Mouse (Mus musculus): ENCODE data around the gene Insl6. TPM values are rescaled to one million over a fixed set of nuclear protein-coding genes. Genes with fewer than 3 reads are reported as not detected.

Insl6 gene
- polyA plus RNA-seq, 1 experiment from 2014 or later: 5.0 TPM

DNA sequence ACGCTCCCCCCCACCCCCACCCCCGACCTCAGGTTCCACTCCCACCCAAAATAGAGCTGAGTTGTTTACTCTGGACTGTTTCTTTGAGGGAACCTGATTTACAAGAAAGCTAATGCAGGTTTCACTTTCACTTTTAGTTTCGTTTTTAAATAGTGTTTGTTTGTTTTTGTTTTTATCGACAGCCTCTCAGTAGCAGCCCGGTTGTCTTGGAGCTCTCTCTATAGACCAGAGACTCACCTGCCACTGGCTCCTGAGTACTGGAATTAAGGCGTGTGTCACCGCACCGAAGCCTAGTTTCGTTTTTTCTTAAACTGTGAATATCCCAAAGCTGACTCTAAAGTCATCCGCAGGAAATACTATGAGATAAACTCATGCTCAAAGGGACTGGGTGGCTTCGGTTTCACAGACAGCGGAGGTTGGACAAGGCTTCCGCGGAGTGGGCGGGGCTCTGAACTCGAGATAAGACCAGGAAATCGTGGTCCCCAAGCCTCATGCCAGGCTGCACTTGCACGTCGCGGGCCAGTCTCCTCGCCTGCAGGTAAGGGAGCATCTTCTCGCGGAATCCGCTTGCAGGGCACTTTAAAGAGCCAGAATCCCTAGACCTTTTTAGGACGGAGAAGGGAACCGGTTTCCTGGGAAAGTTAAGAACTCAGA is 41.9 kb upstream of the Insl6 start, which contains the start of the genes Plgrkt and Cd274:
Gene Plgrkt (minus strand): TSS at position 422 of the 654 bp plus-strand sequence.
Gene Cd274 (plus strand): TSS at position 487 of the 654 bp plus-strand sequence.
- Histone ChIP-seq H3K4me1 (peaks cover 8% of the 10 kb centered on the region; the same call in 1 of the 2 replicates), H3K4me2 (peak within 1 kb of the TSS; percentile 84), H3K4me3 (peak within 1 kb of the TSS; percentile 54), H3K27ac (no peak within 1 kb of the TSS), H3K9me3 (no peaks in the 10 kb centered on the region), H3K36me3 (no peaks in the 10 kb centered on the region), H3K9ac (peak within 1 kb of the TSS; percentile 43), H3K27me3 (no peaks in the 10 kb centered on the region)
- ATAC-seq (ENCODE audit: insufficient number of reproducible peaks, low FRiP score, low TSS enrichment, low read depth): no peak
- WGBS: 3% methylated on average over 26 of the region's 26 CpGs

DNA sequence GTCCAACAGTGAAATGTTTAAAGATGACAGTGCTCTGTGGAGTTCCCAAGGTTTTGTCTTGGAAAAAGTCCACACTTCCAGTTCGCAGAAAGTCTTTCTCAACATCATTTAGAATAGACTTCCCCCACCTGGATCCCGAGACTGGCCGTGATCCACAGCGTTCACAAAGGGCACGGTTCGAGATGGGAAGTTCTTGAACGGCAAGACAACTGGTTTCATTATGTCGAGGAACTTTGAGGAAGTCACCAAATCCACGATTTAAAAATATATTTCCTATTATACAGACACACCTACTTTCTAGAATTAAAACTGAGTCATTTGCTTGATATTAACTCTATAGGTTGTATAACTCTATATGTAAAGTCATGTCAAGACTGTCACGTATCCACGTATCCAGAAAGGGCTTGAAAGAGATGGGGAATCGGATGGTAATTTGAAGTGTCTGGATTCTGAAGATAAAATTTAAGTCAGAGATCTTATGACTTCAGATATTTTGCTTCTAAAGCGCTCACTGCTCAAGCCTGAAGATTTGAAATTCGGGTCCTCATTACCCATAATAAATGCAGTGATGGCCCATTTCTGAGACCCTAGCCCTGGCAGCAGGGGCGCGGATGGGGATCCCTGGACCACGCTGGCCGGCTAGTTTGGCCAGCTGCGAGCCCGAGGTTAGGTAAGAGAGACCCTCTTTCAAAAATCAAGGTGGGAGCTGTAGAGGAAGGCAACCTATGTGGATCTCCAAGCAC is 41.2 kb upstream of the Insl6 start:
- Histone ChIP-seq H3K4me1 (peaks cover 8% of the 10 kb centered on the region; the same call in 1 of the 2 replicates), H3K4me2 (peak overlapping the region; percentile 84), H3K9ac (peak overlapping the region; percentile 43; the same call in 1 of the 2 replicates), H3K9me3 (no peaks in the 10 kb centered on the region), H3K27ac (no peak overlapping the region), H3K36me3 (no peaks in the 10 kb centered on the region), H3K27me3 (no peaks in the 10 kb centered on the region), H3K4me3 (peak overlapping the region; percentile 54)
- 54% methylated on average over 20 of the region's 20 CpGs for WGBS
- ATAC-seq (ENCODE audit: insufficient number of reproducible peaks, low FRiP score, low TSS enrichment, low read depth): no peak

DNA sequence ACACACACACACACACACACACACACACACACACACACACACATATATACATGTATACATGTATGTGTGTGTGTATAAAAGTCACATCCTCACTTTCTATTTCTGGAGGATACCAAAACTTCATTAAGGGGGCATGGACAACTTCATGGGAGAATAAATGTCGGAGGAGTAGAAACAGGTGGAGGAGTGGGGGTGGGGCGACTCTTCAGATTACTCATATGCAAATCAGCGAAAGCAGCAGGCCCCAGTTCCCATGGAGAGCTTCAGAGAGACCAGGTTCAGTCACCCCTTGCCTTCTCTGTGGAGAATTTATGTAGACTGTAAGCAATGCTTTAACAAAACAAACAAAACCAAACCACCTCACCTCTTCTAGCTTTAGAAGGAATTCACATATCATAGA is 39.9 kb upstream of the Insl6 start:
- ATAC-seq (ENCODE audit: insufficient number of reproducible peaks, low FRiP score, low TSS enrichment, low read depth): no peak
- no peaks in the 10 kb centered on the region for H3K36me3 ChIP-seq
- 25% methylated on average over 3 of the region's 3 CpGs for WGBS

GRCm38 (mm10) chr19:29364076-29364475 is 38.9 kb upstream of the Insl6 start:
- H3K4me3 ChIP-seq: no peak overlapping the region
- peaks cover 17% of the 10 kb centered on the region; the same call in 1 of the 2 replicates for H3K4me1 ChIP-seq
- no peak overlapping the region for H3K27ac ChIP-seq
- H3K4me2 ChIP-seq: no peak overlapping the region
- no peaks in the 10 kb centered on the region for H3K27me3 ChIP-seq
- no peaks in the 10 kb centered on the region for H3K36me3 ChIP-seq
- 73% methylated on average over 5 of the region's 5 CpGs for WGBS
- no peak for ATAC-seq (ENCODE audit: insufficient number of reproducible peaks, low FRiP score, low TSS enrichment, low read depth)
- no peaks in the 10 kb centered on the region for H3K9me3 ChIP-seq
- H3K9ac ChIP-seq: no peak overlapping the region

More for the DNA sequence above, 39.9 kb upstream of the Insl6 start:
- no peak overlapping the region for H3K4me3 ChIP-seq
- no peak overlapping the region for H3K4me2 ChIP-seq
- no peak overlapping the region for H3K27ac ChIP-seq
- no peaks in the 10 kb centered on the region for H3K27me3 ChIP-seq
- peaks cover 17% of the 10 kb centered on the region; the same call in 1 of the 2 replicates for H3K4me1 ChIP-seq
- H3K9ac ChIP-seq: no peak overlapping the region
- no peaks in the 10 kb centered on the region for H3K9me3 ChIP-seq

- H3K27ac ChIP-seq: no peak overlapping the region
- no peaks in the 10 kb centered on the region for H3K27me3 ChIP-seq
- H3K4me2 ChIP-seq: no peak overlapping the region
- ATAC-seq (ENCODE audit: insufficient number of reproducible peaks, low FRiP score, low TSS enrichment, low read depth): no peak
- H3K4me3 ChIP-seq: no peak overlapping the region
- H3K36me3 ChIP-seq: no peaks in the 10 kb centered on the region
- no peaks in the 10 kb centered on the region for H3K9me3 ChIP-seq
- peaks cover 17% of the 10 kb centered on the region; the same call in 1 of the 2 replicates for H3K4me1 ChIP-seq
- 84% methylated on average over 7 of the region's 7 CpGs for WGBS
- no peak overlapping the region for H3K9ac ChIP-seq
These were observed 38.4 kb upstream of the Insl6 start for GRCm38 (mm10) chr19:29363557-29363956.

- Histone ChIP-seq H3K4me3 (peak overlapping the region; percentile 68), H3K4me1 (peaks cover 15% of the 10 kb centered on the region; the same call in 1 of the 2 replicates), H3K36me3 (peaks cover 7% of the 10 kb centered on the region; the same call in 1 of the 2 replicates), H3K9me3 (no peaks in the 10 kb centered on the region), H3K4me2 (peak overlapping the region; percentile 79), H3K27ac (no peak overlapping the region), H3K27me3 (no peaks in the 10 kb centered on the region), H3K9ac (no peak overlapping the region)
- WGBS: 44% methylated on average over 13 of the region's 13 CpGs
- ATAC-seq (ENCODE audit: insufficient number of reproducible peaks, low FRiP score, low TSS enrichment, low read depth): no peak
These were observed 37.2 kb upstream of the Insl6 start for GRCm38 (mm10) chr19:29362173-29362930.

DNA sequence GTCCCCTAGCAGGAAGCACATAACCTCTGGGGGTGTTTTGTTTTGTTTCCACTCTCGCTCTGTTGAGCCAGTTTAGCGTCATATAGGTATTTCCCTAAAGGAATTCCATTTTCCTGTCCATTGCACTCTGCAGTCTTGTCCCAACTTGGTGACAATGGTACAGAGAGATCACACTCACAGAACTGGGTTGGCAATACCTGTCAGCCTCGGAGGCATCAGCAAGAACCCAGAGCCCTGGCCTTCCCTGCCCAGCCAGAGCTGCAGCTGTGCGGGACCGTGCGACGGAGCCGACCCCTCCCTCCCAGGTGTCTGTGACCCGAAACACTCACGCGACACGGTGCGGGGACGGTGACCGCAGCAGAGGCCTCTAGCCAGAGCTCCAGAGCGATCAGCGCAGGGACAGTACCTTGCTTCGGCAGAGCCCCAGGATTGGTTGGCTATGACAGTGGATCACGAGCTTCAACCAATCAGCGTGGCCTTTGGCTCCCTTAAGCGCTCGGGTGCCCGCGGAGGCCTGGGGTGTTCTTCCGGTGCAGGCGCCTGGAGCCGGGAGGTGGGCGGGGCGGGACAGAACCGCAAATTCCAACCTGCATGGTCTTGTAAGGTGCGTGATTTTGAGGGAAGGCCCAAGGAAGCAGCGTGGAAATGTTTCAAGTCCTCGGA is 36.4 kb upstream of the Insl6 start:
- no peaks in the 10 kb centered on the region for H3K9me3 ChIP-seq
- 2% methylated on average over 33 of the region's 33 CpGs for WGBS
- peaks cover 7% of the 10 kb centered on the region; the same call in 1 of the 2 replicates for H3K36me3 ChIP-seq
- ATAC-seq (ENCODE audit: insufficient number of reproducible peaks, low FRiP score, low TSS enrichment, low read depth): peak; percentile 95
- no peaks in the 10 kb centered on the region for H3K27me3 ChIP-seq
- peak overlapping the region; percentile 47 for H3K9ac ChIP-seq
- peak overlapping the region; percentile 68 for H3K4me3 ChIP-seq
- H3K4me2 ChIP-seq: peak overlapping the region; percentile 79
- no peak overlapping the region for H3K27ac ChIP-seq
- peaks cover 13% of the 10 kb centered on the region; the same call in 1 of the 2 replicates for H3K4me1 ChIP-seq

DNA sequence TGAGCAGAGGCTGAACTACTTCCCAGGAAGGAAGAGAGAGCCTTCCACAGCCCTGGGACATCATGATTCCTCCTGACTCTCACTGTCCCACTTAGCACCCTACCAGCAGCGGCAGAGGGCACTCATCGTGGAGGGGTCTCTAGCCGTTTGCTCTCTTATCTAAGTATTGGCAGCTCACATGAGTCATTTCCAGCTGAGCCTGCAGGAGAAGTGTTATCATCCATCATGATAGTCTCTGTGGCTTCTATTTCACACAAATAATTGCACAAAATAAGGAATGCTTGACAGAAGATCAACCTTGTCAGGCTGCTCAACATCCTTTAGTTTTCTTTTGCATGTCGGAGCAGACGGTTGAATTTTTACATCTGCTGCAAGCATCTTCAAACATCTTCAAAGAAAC is 35.1 kb upstream of the Insl6 start:
- Histone ChIP-seq H3K9me3 (no peaks in the 10 kb centered on the region), H3K9ac (no peak overlapping the region), H3K27me3 (no peaks in the 10 kb centered on the region), H3K27ac (no peak overlapping the region), H3K4me3 (no peak overlapping the region), H3K4me1 (peaks cover 12% of the 10 kb centered on the region; the same call in 1 of the 2 replicates), H3K4me2 (no peak overlapping the region), H3K36me3 (peaks cover 7% of the 10 kb centered on the region; the same call in 1 of the 2 replicates)
- 77% methylated on average over 5 of the region's 5 CpGs for WGBS
- no peak for ATAC-seq (ENCODE audit: insufficient number of reproducible peaks, low FRiP score, low TSS enrichment, low read depth)

DNA sequence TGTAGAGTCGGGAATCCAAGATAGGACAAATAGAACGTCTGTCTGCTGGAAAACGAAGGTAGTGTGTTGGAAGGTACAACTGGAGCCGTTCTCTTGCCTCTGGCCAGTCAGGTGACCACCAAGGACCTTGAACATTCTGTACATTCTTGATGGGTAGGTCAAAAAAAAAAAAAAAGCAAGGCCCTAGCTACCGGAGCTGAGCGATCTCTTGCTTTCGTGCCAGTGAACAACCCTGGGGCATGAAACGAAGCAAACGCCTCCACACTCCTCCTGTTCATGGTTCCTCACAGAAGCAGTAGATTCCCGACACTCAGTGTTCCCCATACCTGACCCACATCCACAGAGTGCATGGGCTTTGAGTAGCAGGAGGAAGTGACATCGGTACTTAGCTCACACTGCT is 31.1 kb upstream of the Insl6 start:
- H3K4me2 ChIP-seq: no peak overlapping the region
- H3K27me3 ChIP-seq: no peaks in the 10 kb centered on the region
- no peak overlapping the region for H3K27ac ChIP-seq
- ATAC-seq (ENCODE audit: insufficient number of reproducible peaks, low FRiP score, low TSS enrichment, low read depth): no peak
- H3K36me3 ChIP-seq: peaks cover 7% of the 10 kb centered on the region; the same call in 1 of the 2 replicates
- H3K4me1 ChIP-seq: peaks cover 8% of the 10 kb centered on the region; the same call in 1 of the 2 replicates
- H3K9ac ChIP-seq: no peak overlapping the region
- no peak overlapping the region for H3K4me3 ChIP-seq
- no peaks in the 10 kb centered on the region for H3K9me3 ChIP-seq
- 82% methylated on average over 11 of the region's 11 CpGs for WGBS

DNA sequence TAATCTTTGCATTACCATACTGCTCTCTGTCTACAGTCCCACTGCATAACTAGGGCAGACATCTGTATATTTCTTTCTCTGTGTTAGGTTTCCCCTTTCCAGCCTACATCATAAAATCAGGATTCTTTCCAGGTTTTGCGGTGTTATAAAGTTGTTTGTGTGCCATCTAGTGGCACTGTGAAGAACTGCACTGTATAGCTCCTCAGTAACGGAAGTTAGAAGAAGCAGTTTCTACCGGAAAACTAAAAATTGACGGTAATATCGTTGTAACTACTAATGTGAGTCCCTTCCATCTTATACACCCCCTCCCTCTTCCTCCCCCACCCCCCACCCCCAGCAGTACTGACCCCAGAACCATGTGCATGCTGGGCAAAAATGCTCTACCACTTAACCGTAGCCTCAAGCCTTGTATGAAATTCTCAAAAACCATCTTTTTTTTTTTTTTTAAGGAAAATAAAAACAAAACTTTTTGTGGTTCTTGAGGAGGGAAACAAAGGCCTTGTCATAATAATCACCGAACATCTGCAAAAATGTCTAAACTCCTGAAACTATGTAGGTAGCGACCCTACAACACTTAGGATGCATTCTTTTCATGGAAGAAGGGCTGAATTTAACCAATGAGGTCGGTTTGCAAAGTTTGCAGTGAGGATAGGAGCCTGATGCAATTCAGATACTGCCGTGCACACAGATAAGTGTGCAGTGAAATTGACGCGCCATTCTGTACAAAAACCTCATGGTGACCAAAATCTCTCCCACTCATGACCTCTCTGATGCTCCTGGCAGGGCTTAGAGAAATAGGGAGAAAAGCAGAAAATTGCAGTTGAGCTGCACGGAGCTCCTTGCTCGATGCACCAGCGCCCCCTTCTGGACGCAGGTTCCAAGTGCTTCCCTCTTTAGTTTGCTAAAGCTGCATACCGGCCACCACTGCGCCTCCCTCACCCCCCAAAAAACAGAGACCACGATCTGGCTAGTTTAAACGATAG is 30.0 kb upstream of the Insl6 start:
- no peak overlapping the region for H3K9ac ChIP-seq
- H3K4me3 ChIP-seq: peak overlapping the region; percentile 33
- H3K27me3 ChIP-seq: no peaks in the 10 kb centered on the region
- H3K36me3 ChIP-seq: peaks cover 7% of the 10 kb centered on the region; the same call in 1 of the 2 replicates
- WGBS: 4% methylated on average over 20 of the region's 20 CpGs
- no peaks in the 10 kb centered on the region for H3K9me3 ChIP-seq
- no peaks in the 10 kb centered on the region for H3K4me1 ChIP-seq
- H3K4me2 ChIP-seq: peak overlapping the region; percentile 52
- ATAC-seq (ENCODE audit: insufficient number of reproducible peaks, low FRiP score, low TSS enrichment, low read depth): no peak
- H3K27ac ChIP-seq: no peak overlapping the region
